Mouse (Mus musculus) cerebellum, adult 2 months (tissue): Measurements from ENCODE around the gene Alox12.

Experiments used
- CTCF ChIP-seq: fragments of 200-500 bp; IDR thresholded peaks from 2 replicates; pipeline ENCODE4 v1.5.1; 2011; ENCODE audit warnings: low read depth, mild to moderate bottlenecking, control low read depth, low read length, moderate library complexity, borderline replicate concordance; ENCODE audit not compliant: insufficient read depth
- POLR2A ChIP-seq: fragments of 200-500 bp; IDR thresholded peaks from 2 replicates; pipeline ENCODE4 v1.6.1; 2011; ENCODE audit warnings: low read length, control low read depth, borderline replicate concordance; ENCODE audit not compliant: insufficient read depth

DNA sequence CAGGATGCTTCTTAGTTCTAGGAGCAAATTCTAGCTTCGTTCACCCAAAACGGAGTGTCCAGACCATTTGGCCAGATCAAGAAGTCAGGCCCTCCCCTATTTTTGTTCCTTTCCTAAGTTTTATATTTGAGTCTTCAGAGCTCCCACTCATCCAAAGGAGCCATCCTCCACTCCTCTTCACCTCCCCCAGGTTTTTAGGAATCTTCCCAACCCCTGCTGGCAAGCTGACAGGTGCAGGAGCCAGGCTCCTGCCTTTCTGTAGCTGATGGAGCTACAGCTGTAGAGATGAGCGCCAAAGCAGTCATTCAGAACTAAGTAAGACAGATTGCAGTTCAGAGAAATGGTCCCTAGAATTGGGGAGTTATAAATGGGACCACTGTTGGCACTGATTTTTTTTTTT, 23.8 kb upstream of the Alox12 start:
- TF ChIP-seq CTCF = no peak
- no peak for TF ChIP-seq POLR2A
